Mouse (Mus musculus) heart, embryonic 15.5 days (tissue): ENCODE data around the gene Naaa. TPM values are rescaled to one million over a fixed set of nuclear protein-coding genes. Genes with fewer than 3 reads are reported as not detected.

Source experiments
- polyA plus RNA-seq: library from polyadenylated mRNA; unstranded; fragments of >200 nt; fragmentation: Nextera tagmentation; extraction: Ambion mirVana; gene quantifications from 2 replicates; pipeline ENCODE4 v1.2.1, GENCODE M21; 2015

Naaa gene
- polyA plus RNA-seq, 1 experiment from 2014 or later: 8.3 TPM

Other genes with a start within 250 kb of the Naaa start
- 0.94 and 2.0 TPM in 2 replicates for gene Cdkl2, start 234.3 kb downstream of the Naaa start, polyA plus RNA-seq
- gene G3bp2, start 194.5 kb downstream of the Naaa start, polyA plus RNA-seq: 126 and 128 TPM in 2 replicates
- gene Uso1, start 140.2 kb downstream of the Naaa start, polyA plus RNA-seq: 28.4 and 29.1 TPM in 2 replicates
- gene U90926, start 62.8 kb downstream of the Naaa start, polyA plus RNA-seq: not detected in 2 replicates
- 0.18 TPM in 1 of 2 replicates, not detected in the other for gene Ppef2, start 21.9 kb downstream of the Naaa start, polyA plus RNA-seq
- gene Sdad1, start 32.3 kb upstream of the Naaa start, polyA plus RNA-seq: 20.0 and 23.7 TPM in 2 replicates
- gene Cxcl9, start 49.9 kb upstream of the Naaa start, polyA plus RNA-seq: 0.49 TPM in 1 of 2 replicates, not detected in the other
- gene Art3, start 53.7 kb upstream of the Naaa start, polyA plus RNA-seq: 49.4 and 65.5 TPM in 2 replicates
- gene Cxcl10, start 70.7 kb upstream of the Naaa start, polyA plus RNA-seq: 0.92 and 6.4 TPM in 2 replicates
- 31.2 and 33.7 TPM in 2 replicates for gene Nup54, start 157.0 kb upstream of the Naaa start, polyA plus RNA-seq
- 14.9 and 17.3 TPM in 2 replicates for gene Scarb2, start 228.7 kb upstream of the Naaa start, polyA plus RNA-seq